Mouse (Mus musculus) cortical plate, adult 2 months (tissue): ENCODE data around the gene Cpeb3.

Experiments
- CTCF ChIP-seq: fragments of 200-500 bp; IDR thresholded peaks from 2 replicates; pipeline ENCODE4 v1.5.1; 2011; ENCODE audit warnings: mild to moderate bottlenecking, control low read depth, low read length; ENCODE audit not compliant: insufficient read depth; ENCODE audit errors: extremely low read depth
- POLR2A ChIP-seq: fragments of 200-500 bp; IDR thresholded peaks from 2 replicates; pipeline ENCODE4 v1.6.1; 2011; ENCODE audit warnings: mild to moderate bottlenecking, low read length, control low read depth; ENCODE audit not compliant: insufficient read depth; ENCODE audit errors: extremely low read depth

GRCm38 (mm10) chr19:37014173-37014939, 194.0 kb downstream of the Cpeb3 start:
- TF ChIP-seq CTCF, result no peak
- no peak for TF ChIP-seq POLR2A
